ENCODE assay signal across 22 mouse cellular contexts in the genomic region with DNA sequence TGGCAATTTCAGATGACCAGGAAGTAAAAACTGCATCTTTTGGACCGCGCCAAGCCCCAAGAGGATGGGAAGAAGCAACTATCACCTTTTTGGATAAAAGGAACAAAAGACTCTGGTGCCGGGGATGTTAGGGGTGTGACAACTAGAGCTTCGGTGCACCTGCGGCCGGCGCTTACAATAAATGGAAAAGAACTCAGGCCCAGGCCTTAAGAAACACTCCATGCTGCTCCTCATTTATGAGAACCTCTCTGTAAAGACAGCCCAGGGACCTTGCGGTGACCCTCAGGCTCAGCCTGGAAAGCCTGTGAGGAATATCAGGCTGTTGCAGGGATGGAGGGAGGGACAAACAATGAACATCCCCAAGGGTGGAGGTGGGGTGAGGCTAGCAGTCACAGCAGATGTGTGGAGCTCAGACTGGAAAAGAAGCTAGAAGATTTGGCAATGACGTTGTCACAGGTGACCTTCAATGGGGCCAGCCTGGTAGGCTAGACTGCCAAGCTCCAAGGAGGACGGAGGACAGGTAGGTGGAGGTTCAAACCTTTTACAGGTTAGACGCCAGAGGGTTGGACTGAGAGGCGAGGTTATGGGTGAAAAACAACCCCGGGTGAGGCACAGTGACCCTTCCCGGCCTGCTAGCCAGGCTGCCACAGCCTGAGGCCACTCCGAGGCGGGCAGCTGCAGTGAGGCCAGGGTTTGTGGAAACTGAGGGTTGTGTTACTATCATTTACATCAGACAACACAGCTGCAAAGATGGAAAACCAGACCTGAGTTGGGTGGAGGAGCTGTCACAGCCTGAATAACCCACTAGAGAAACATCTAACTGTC. TPM values are rescaled to one million over a fixed set of nuclear protein-coding genes. Genes with fewer than 3 reads are reported as not detected.
"Had no signal": no experiment of that assay in that cellular context is flagged by ENCODE, and none has a peak within 500 bp of the region (broad histone marks: within the 10 kb centered on the region; RNA-seq: fewer than 3 reads in every experiment).

No protein-coding gene starts in this region.

- DNase-seq: kidney, adult 18-20 months; kidney, adult 9 months; layer of hippocampus, postnatal 36 days; liver, embryonic 13.5 days; lung, embryonic 14.5 days; right cerebral cortex, postnatal 25 days; spleen, adult 18-20 months; thymus, postnatal 25 days had no signal

- H3K9ac ChIP-seq: liver, embryonic 13.5 days; lung, embryonic 14.5 days; midbrain, embryonic 12.5 days; midbrain, embryonic 15.5 days; neural tube, embryonic 12.5 days; stomach, embryonic 15.5 days had no signal

- H3K4me3 ChIP-seq: layer of hippocampus, adult 2 months; left cerebral cortex, adult 2 months; liver, embryonic 13.5 days; megakaryocyte, embryonic 14.5 days; midbrain, embryonic 12.5 days; midbrain, embryonic 15.5 days; neural tube, embryonic 12.5 days; stomach, embryonic 15.5 days had no signal

- H3K27me3 ChIP-seq: liver, embryonic 13.5 days; megakaryocyte, embryonic 14.5 days; midbrain, embryonic 12.5 days; midbrain, embryonic 15.5 days; neural tube, embryonic 12.5 days; stomach, embryonic 15.5 days had no signal

- H3K4me2 ChIP-seq: liver, embryonic 13.5 days; lung, embryonic 14.5 days; midbrain, embryonic 12.5 days; midbrain, embryonic 15.5 days; neural tube, embryonic 12.5 days; stomach, embryonic 15.5 days had no signal

- H3K27ac ChIP-seq: kidney, postnatal 0 days; layer of hippocampus, adult 2 months; left cerebral cortex, adult 2 months; midbrain, embryonic 12.5 days; midbrain, embryonic 15.5 days; neural tube, embryonic 12.5 days; stomach, embryonic 15.5 days had no signal

- ATAC-seq: intestine, embryonic 16.5 days; lung, postnatal 0 days; midbrain, embryonic 15.5 days had no signal

- H3K9me3 ChIP-seq: liver, embryonic 13.5 days; megakaryocyte, embryonic 14.5 days; midbrain, embryonic 12.5 days; midbrain, embryonic 15.5 days; neural tube, embryonic 12.5 days; stomach, embryonic 15.5 days had no signal

RNA-seq across cellular contexts. Expression of a gene that starts 8.8 kb away (rescaled TPM):
- total RNA-seq: layer of hippocampus, adult 2 months; layer of hippocampus, postnatal 36 days; left cerebral cortex, adult 2 months; left cerebral cortex, postnatal 10 days; left cerebral cortex, postnatal 36 days had no signal
- polyA plus RNA-seq: intestine, embryonic 16.5 days; kidney, postnatal 0 days; limb, embryonic 11.5 days; lung, embryonic 14.5 days; lung, postnatal 0 days; midbrain, embryonic 12.5 days; midbrain, embryonic 15.5 days; neural tube, embryonic 12.5 days had no signal

RNA-seq across cellular contexts. Expression of a gene that starts 20.9 kb away (rescaled TPM):
- total RNA-seq: layer of hippocampus, adult 2 months; left cerebral cortex, postnatal 36 days had no signal

RNA-seq across cellular contexts. Expression of a gene that starts 28.2 kb away (rescaled TPM):
- total RNA-seq: layer of hippocampus, adult 2 months; layer of hippocampus, postnatal 36 days; left cerebral cortex, adult 2 months; left cerebral cortex, postnatal 10 days; left cerebral cortex, postnatal 36 days had no signal
- polyA plus RNA-seq: intestine, embryonic 16.5 days; kidney, postnatal 0 days; limb, embryonic 11.5 days; liver, embryonic 13.5 days; liver, embryonic 16.5 days; lung, embryonic 14.5 days; lung, postnatal 0 days; midbrain, embryonic 12.5 days; midbrain, embryonic 15.5 days; neural tube, embryonic 12.5 days; stomach, embryonic 15.5 days had no signal
